Comparison of ENCODE assay signal across 20 mouse cellular contexts in genomic region chr5:142361166-142361565, GRCm38 (mm10).
"Had no signal": no experiment of that assay in that cellular context is flagged by ENCODE, and none has a peak within 500 bp of the region (broad histone marks: within the 10 kb centered on the region; RNA-seq: fewer than 3 reads in every experiment).

No protein-coding gene starts in this region.

- ATAC-seq: liver, embryonic 12.5 days; midbrain, embryonic 15.5 days had no signal

- H3K4me1 ChIP-seq: kidney, embryonic 15.5 days; limb, embryonic 13.5 days; liver, embryonic 12.5 days; midbrain, embryonic 15.5 days had no signal

- H3K36me3 ChIP-seq: kidney, embryonic 15.5 days; limb, embryonic 10.5 days; limb, embryonic 13.5 days; liver, embryonic 12.5 days; liver, embryonic 15.5 days; lung, embryonic 15.5 days; midbrain, embryonic 10.5 days; midbrain, embryonic 15.5 days had no signal

- DNase-seq: kidney, adult 8-10 months; kidney, postnatal 10 days; kidney, postnatal 36 days; layer of hippocampus, postnatal 36 days; liver; lung, adult 18-20 months; lung, postnatal 10 days; lung, postnatal 36 days; thymus, adult 18-20 months; thymus, postnatal 36 days had no signal

- H3K27ac ChIP-seq: kidney, embryonic 15.5 days; left cerebral cortex, adult 2 months; limb, embryonic 10.5 days; limb, embryonic 13.5 days; liver, embryonic 12.5 days; liver, embryonic 15.5 days; lung, embryonic 15.5 days; midbrain, embryonic 10.5 days; midbrain, embryonic 15.5 days had no signal

- H3K9ac ChIP-seq: kidney, embryonic 15.5 days; limb, embryonic 13.5 days; liver, embryonic 12.5 days; liver, embryonic 15.5 days; lung, embryonic 15.5 days; midbrain, embryonic 15.5 days had no signal

- H3K27me3 ChIP-seq: liver, embryonic 12.5 days; liver, embryonic 15.5 days; lung, embryonic 15.5 days; midbrain, embryonic 15.5 days had no signal

- H3K4me2 ChIP-seq: kidney, embryonic 15.5 days; limb, embryonic 13.5 days; liver, embryonic 12.5 days; liver, embryonic 15.5 days; lung, embryonic 15.5 days; midbrain, embryonic 15.5 days had no signal

- H3K9me3 ChIP-seq: kidney, embryonic 15.5 days; limb, embryonic 10.5 days; limb, embryonic 13.5 days; liver, embryonic 12.5 days; liver, embryonic 15.5 days; lung, embryonic 15.5 days; megakaryocyte, embryonic 14.5 days; midbrain, embryonic 10.5 days; midbrain, embryonic 15.5 days had no signal

- H3K4me3 ChIP-seq: kidney, embryonic 15.5 days; left cerebral cortex, adult 2 months; limb, embryonic 10.5 days; limb, embryonic 13.5 days; liver, embryonic 12.5 days; liver, embryonic 15.5 days; lung, embryonic 15.5 days; megakaryocyte, embryonic 14.5 days; midbrain, embryonic 10.5 days; midbrain, embryonic 15.5 days had no signal
